Mouse (Mus musculus) brown adipose tissue, adult 24 weeks (tissue): ENCODE results near the gene Pnkp. TPM values are rescaled to one million over a fixed set of nuclear protein-coding genes. Genes with fewer than 3 reads are reported as not detected.

Source experiments
- H3K27ac ChIP-seq: fragments of 200-500 bp; replicated peaks from 2 replicates; pipeline ENCODE4 v1.5.1; 2012; ENCODE audit warnings: low read depth, mild to moderate bottlenecking, low read length
- H3K4me1 ChIP-seq: fragments of 200-500 bp; 2 replicates; pipeline ENCODE4 v1.6.1; 2012; ENCODE audit warnings: low read length, mixed read lengths; ENCODE audit not compliant: control insufficient read depth, insufficient read depth, insufficient read length
- H3K4me3 ChIP-seq: fragments of 200-500 bp; 2 replicates; pipeline ENCODE4 v1.5.1; 2012; ENCODE audit warnings: low read depth, mild to moderate bottlenecking, low read length, moderate library complexity; ENCODE audit not compliant: insufficient read depth
- polyA plus RNA-seq: library from polyadenylated mRNA; stranded (reverse); fragments of >200 nt; gene quantifications from 2 replicates; pipeline ENCODE4 v1.2.4, GENCODE M21; 2012; ENCODE audit not compliant: missing spikeins, insufficient read depth, insufficient read length

Gene Pnkp
- polyA plus RNA-seq, result 15.7 and 20.2 TPM in 2 replicates

DNA sequence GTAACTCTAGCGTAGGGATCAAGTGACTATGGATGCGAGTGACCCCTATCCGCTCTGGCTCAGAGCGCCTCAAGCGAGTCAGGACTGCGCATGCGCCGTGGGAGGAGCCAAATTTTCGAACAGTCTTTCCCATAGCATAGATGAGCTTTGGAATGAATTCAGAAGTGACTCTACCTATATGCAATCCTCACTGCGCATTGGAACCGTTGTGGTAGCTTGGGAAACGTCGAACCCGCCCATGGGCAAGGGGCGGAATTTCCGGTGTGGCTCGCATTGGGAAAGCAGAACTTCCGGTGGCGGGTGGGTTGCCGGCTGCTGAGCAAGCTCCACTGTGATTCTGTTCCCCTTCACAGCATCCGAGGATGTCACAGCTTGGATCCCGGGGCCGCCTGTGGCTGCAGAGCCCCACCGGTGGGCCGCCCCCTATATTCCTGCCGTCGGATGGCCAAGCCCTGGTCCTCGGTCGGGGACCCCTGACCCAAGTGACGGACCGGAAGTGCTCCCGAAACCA, at the start of gene Pnkp:
Gene Pnkp, plus strand, starts transcription at position 98 of the 511 bp plus-strand sequence.
- Histone ChIP-seq H3K27ac (peak within 1 kb of the TSS; percentile 69), H3K4me3 (peak within 1 kb of the TSS; percentile 90), H3K4me1 (peaks cover 12% of the 10 kb centered on the region)

DNA sequence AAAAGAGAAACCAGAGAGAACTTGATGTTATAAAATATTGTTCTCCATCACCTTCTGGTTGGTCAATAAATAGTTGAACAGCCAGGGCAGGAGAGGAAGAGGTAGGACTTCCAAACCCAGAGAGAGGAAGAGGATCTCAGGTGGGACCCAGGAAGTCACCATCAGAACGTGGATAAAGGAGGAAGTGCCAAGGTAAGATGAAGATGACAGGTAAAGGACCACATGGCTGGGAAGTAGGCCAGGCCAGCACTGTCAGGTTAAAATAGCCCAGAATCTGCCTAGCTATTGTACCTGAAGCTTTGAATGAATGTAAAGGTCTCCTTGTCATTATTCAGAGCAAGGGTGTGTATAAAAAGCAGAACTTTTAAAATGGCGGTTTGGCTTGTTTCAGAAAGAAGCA, 48.0 kb upstream of the Pnkp start:
- Histone ChIP-seq H3K27ac (no peak overlapping the region), H3K4me1 (no peaks in the 10 kb centered on the region), H3K4me3 (no peak overlapping the region)

DNA sequence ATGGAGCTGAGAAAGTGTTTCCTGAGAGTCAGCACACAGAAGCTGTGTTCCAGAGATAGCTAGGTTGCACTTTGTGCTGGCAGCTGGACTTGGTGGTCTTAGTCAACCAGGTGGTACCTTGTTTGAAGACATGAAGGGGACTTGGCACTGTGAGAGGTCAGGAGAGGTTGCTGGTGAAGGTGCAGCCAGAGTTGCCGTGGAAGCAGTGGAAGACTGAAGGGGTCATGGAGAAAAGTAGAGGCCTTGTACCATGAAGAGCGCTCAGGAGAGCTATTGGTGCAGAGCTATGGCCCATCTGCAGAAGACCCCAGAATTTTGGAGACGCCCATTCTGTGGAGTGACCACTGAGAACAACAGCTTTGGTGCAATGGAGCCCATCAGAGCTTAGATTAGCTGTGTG, 47.5 kb upstream of the Pnkp start:
- Histone ChIP-seq H3K4me3 (no peak overlapping the region), H3K27ac (no peak overlapping the region), H3K4me1 (no peaks in the 10 kb centered on the region)

- Histone ChIP-seq H3K4me3 (no peak overlapping the region), H3K27ac (no peak overlapping the region), H3K4me1 (no peaks in the 10 kb centered on the region; the same call in 1 of the 2 replicates)
Observed at GRCm38 (mm10) chr7:44810365-44810764, 46.6 kb upstream of the Pnkp start.

- no peaks in the 10 kb centered on the region; the same call in 1 of the 2 replicates for H3K4me1 ChIP-seq
- no peak overlapping the region for H3K4me3 ChIP-seq
- H3K27ac ChIP-seq, result no peak overlapping the region
Observed at GRCm38 (mm10) chr7:44810819-44811557, 46.0 kb upstream of the Pnkp start.

GRCm38 (mm10) chr7:44812651-44813325, 44.2 kb upstream of the Pnkp start:
- peaks cover 4% of the 10 kb centered on the region for H3K4me1 ChIP-seq
- H3K27ac ChIP-seq, result no peak overlapping the region
- no peak overlapping the region for H3K4me3 ChIP-seq

GRCm38 (mm10) chr7:44813985-44814384, 43.0 kb upstream of the Pnkp start:
- Histone ChIP-seq H3K27ac (no peak overlapping the region), H3K4me1 (peaks cover 13% of the 10 kb centered on the region), H3K4me3 (no peak overlapping the region)

DNA sequence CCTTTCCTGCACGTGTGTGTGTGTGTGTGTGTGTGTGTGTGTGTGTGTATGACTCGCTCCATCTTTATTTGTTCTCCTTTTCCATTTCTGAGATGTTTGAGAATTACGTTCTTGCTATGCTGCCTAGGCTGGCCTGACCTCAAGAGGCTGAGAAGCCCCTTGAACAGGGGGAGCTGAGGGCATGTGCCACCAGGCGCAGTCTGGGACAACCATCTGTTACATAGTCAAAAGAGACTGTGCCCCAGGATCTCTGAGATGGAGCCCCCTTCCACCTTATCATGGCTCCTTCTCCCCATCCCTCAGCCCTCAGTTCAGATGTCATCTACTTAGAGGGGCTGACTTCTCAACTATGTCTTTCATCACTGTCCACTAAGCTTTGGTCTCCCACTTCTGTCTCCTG, 42.5 kb upstream of the Pnkp start:
- Histone ChIP-seq H3K4me3 (no peak overlapping the region), H3K27ac (no peak overlapping the region), H3K4me1 (peaks cover 15% of the 10 kb centered on the region)

DNA sequence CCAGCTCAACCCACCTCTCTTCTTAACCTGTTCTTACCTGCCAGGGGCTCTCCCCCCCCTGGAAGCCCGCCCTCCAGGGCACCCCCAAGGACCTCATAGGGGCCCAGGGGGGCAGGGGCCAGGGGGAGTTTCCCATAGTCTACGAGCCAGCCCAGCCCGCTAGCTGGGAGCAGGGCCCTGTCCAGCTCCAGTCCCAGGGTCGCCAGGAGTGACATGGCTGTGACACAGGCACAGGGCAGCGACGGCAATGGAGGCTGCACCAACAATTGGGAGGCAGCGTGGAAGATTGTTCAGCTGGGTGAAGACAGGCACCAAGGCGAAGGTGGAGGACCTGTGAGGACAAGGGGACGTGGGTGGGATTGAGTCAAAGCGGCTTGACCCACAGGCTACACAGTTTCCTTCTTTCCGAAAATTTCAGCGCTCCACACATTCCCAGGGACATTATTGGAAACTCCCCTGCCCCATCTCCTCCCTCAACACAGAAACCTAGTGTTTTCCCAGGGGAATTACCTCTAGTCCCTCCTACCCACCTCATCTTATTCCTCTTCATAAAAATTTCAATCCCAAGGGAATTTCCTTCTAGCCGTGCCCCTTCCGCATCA, 41.9 kb upstream of the Pnkp start:
- Histone ChIP-seq H3K27ac (peak overlapping the region; percentile 45; the same call in 1 of the 2 replicates), H3K4me3 (peak overlapping the region; percentile 79), H3K4me1 (peaks cover 17% of the 10 kb centered on the region)

DNA sequence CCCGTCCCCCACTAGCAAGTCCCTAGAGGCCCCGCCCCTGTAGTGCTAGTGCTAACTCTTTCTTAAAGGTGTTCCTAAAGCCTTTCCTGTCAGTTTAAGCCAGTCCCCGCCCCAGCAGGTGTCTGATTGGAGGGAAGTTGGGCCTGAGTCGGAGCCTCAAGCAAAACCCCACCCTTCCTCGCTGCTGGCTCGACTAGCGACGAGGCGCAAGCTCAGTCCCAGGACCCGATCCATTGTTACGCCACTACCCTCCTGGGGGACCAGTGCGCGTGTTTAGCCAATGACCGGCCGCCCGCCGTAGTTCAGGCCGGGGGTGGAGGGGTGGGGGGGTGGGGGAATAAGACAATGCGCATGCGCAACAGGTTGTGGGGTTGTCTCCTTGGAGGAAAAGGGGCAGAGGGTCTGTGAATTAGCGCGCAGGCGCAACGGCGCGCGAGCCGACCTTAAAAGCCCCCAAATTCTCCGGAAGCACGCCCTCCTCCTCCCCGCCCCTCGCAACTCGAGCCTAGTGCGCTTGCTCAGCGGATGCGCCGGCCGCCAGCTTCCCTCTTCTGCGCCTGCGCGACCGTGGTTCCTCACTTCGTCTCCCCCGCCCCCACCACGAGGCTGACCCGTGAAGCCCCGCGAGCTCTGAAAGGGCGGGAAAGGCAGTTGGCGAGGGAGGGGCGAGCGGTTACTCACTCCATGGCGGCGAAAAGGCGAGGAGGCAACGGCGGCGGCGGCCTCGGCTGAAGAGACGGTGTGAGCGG, 41.0 kb upstream of the Pnkp start, which contains the start of the genes Nup62 and Il4i1:
Gene Nup62, plus strand, starts transcription at position 368 of the 749 bp plus-strand sequence.
Gene Il4i1, plus strand, starts transcription at position 667 of the 749 bp plus-strand sequence.
- H3K27ac ChIP-seq, result peak within 1 kb of the TSS; percentile 85
- peak within 1 kb of the TSS; percentile 79 for H3K4me3 ChIP-seq
- H3K4me1 ChIP-seq, result peaks cover 20% of the 10 kb centered on the region

- peaks cover 20% of the 10 kb centered on the region for H3K4me1 ChIP-seq
- H3K27ac ChIP-seq, result peak within 1 kb of the TSS; percentile 85
- peak within 1 kb of the TSS; percentile 79 for H3K4me3 ChIP-seq
Observed at GRCm38 (mm10) chr7:44816470-44817021, 40.4 kb upstream of the Pnkp start, which contains the start of gene Atf5. Gene Atf5 (minus strand): TSS chr7:44816658.

- H3K27ac ChIP-seq, result peak overlapping the region; percentile 85
- peaks cover 20% of the 10 kb centered on the region for H3K4me1 ChIP-seq
- H3K4me3 ChIP-seq, result peak overlapping the region; percentile 79
Observed at GRCm38 (mm10) chr7:44817441-44817840, 39.5 kb upstream of the Pnkp start.

DNA sequence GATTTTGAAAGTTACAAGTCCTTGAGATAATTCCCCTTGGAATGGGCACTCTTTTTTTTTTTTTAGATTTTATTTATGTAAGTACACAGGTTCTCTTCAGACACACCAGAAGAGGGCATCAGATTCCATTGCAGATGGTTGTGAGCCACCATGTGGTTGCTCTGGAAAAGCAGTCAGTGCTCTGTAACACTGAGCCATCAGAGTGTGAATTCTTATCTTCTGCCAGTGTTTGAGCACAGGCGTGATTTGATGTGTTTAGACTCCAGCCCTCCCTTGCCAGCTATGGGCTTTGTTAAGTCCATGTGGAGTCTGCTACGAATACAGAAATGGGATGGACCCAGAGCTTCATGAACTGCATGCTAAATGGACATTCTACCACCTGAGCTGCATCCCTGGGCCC, 38.8 kb upstream of the Pnkp start:
- H3K27ac ChIP-seq, result peak overlapping the region; percentile 85
- peak overlapping the region; percentile 30 for H3K4me3 ChIP-seq
- H3K4me1 ChIP-seq, result peaks cover 20% of the 10 kb centered on the region

DNA sequence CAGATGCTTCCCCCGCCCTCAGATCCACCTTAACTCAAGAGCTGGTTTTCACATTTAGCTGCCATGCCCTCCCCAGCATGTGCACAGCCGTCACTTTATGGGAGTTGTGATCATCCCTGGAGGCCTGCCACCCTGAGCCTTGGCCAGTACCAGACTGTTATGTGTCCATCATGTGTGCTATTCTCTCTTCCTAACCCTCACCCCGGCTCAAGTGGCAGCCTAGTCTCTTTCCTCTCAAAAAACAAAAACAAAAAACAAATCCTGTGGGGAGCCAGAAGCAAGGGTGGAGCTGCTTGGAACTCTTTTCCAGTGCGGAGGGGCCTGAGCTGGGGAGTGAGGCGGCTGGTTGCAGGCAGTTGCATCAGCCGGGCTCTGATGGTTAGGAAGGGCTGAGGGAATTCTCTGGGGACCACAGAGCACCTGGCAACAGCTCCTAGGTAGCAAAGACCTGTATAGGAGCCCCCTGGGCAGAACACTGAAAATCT, 38.1 kb upstream of the Pnkp start:
- H3K27ac ChIP-seq, result peak overlapping the region; percentile 59
- peaks cover 20% of the 10 kb centered on the region for H3K4me1 ChIP-seq
- H3K4me3 ChIP-seq, result peak overlapping the region; percentile 30
